Mouse (Mus musculus) myocyte (in vitro differentiated cells): ENCODE results near the gene Hyal3.
A peak's percentile ranks its signal among the peaks of the same experiment; 100 is the strongest.

Source experiments
- CEBPB ChIP-seq: IDR thresholded peaks from 2 replicates; pipeline ENCODE4 v1.6.1; 2011; ENCODE audit warnings: mild to moderate bottlenecking, moderate library complexity; ENCODE audit not compliant: poor library complexity, insufficient read depth, severe bottlenecking
- E2F4 ChIP-seq: IDR thresholded peaks from one replicate; pipeline ENCODE4 v1.6.1; 2011; ENCODE audit warnings: mild to moderate bottlenecking, control low read depth, moderate library complexity; ENCODE audit not compliant: insufficient read depth
- MAX ChIP-seq: IDR thresholded peaks from one replicate; pipeline ENCODE4 v1.6.1; 2011; ENCODE audit warnings: low read depth, mild to moderate bottlenecking, control low read depth
- MYOG ChIP-seq, 3 experiments: IDR thresholded peaks; one replicate each; pipeline ENCODE4 v1.6.1; 2011; ENCODE audit warnings: control low read depth in 2 of 3, low read depth in 2 of 3, mild to moderate bottlenecking in 2 of 3; ENCODE audit not compliant: insufficient read length in 2 of 3, control insufficient read depth in 1 of 3, insufficient read depth in 1 of 3
- POLR2A ChIP-seq: IDR thresholded peaks from one replicate; pipeline ENCODE4 v1.6.1; 2011; ENCODE audit warnings: low read depth, mild to moderate bottlenecking, control low read depth, moderate library complexity; ENCODE audit not compliant: insufficient read length
- POLR2AphosphoS2 ChIP-seq: IDR thresholded peaks from one replicate; pipeline ENCODE4 v1.6.1; 2011; ENCODE audit warnings: low read depth, control low read depth; ENCODE audit not compliant: insufficient read length
- SRF ChIP-seq: IDR thresholded peaks from one replicate; pipeline ENCODE4 v1.6.1; 2011; ENCODE audit warnings: low read depth; ENCODE audit not compliant: control insufficient read depth, insufficient read length
- TCF12 ChIP-seq: IDR thresholded peaks from one replicate; pipeline ENCODE4 v1.6.1; 2011; ENCODE audit warnings: mild to moderate bottlenecking, control low read depth; ENCODE audit not compliant: poor library complexity, insufficient read depth, severe bottlenecking
- USF1 ChIP-seq: IDR thresholded peaks from one replicate; pipeline ENCODE4 v1.6.1; 2011; ENCODE audit warnings: low read depth, mild to moderate bottlenecking, control low read depth, moderate library complexity

DNA sequence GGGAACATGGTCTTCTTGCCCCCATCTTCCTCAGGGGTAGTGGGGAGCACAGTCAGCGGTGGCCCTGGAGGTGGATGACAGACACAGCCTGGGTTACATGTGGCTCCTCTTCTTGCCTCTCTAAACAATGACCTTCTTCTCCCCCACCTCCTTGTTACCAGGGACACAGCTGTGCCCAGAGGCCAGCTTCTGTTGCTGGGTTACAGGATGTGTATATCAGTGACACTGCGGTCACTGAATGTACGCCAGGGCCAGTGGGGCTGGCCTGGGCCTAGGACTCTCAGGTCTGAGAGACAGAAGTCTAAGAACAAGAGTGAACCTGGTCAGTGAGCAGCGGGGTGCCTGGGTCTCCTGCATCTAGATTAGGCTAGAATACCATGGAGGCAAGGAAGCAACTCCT is 34.4 kb downstream of the Hyal3 start:
- TF ChIP-seq POLR2A, result no peak
- no peak for TF ChIP-seq E2F4
- no peak for TF ChIP-seq MYOG (IDR thresholded peaks at IDR 0.05; ENCODE audit: control insufficient read depth in 1 of 3, insufficient read depth in 1 of 3, insufficient read length in 2 of 3, low read depth in 2 of 3)
- no peak for TF ChIP-seq CEBPB
- TF ChIP-seq POLR2AphosphoS2, result peak; percentile 30
- TF ChIP-seq TCF12, result no peak
- TF ChIP-seq SRF, result no peak
- TF ChIP-seq MAX, result no peak
- no peak for TF ChIP-seq USF1
